Mouse (Mus musculus): ENCODE results near the gene Sgk1.

DNA sequence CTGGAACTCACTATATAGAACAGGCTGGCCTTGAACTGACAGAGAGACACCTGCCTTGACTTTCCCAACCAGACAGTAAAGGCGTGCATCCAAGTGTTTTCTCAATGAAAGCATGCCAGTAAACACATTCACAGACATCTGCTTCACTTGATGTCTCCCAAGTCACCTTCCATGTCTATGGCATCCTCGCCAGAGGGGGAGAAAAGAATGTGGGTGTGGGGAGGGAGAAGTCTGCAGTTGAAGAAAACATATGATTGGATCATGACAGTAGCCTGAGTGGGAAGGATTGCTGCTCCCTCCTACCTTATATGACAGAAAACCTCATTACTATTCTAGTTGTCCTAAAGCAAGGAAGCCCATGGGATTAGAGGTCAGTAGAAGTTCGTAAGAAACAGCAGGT, 50.8 kb downstream of the Sgk1 start:
- TF ChIP-seq CTCF (IDR thresholded peaks at IDR 0.05; ENCODE audit: low read depth, low read length) (no peak), GATA2 (IDR thresholded peaks at IDR 0.05; ENCODE audit: borderline replicate concordance, low read depth, low read length) (no peak), GATA1 (IDR thresholded peaks at IDR 0.05; ENCODE audit: borderline replicate concordance, low read length) (no peak), TAL1 (conservative IDR thresholded peaks at IDR 0.05; ENCODE audit: low read depth, low read length) (no peak)

Data from G1E (cell line).